Mouse (Mus musculus) testis, adult 2 months (tissue): ENCODE data around the gene Spry1.

ENCODE experiments used
- CTCF ChIP-seq: fragments of 200-500 bp; IDR thresholded peaks from 2 replicates; pipeline ENCODE4 v1.5.1; 2012; ENCODE audit warnings: low read depth, mild to moderate bottlenecking, inconsistent platforms, low read length, moderate library complexity; ENCODE audit not compliant: control insufficient read depth, insufficient read depth, insufficient replicate concordance
- POLR2A ChIP-seq: fragments of 200-500 bp; IDR thresholded peaks from 2 replicates; pipeline ENCODE4 v1.6.1; 2012; ENCODE audit warnings: low read depth, mild to moderate bottlenecking, inconsistent platforms, low read length, moderate library complexity; ENCODE audit not compliant: control insufficient read depth

DNA sequence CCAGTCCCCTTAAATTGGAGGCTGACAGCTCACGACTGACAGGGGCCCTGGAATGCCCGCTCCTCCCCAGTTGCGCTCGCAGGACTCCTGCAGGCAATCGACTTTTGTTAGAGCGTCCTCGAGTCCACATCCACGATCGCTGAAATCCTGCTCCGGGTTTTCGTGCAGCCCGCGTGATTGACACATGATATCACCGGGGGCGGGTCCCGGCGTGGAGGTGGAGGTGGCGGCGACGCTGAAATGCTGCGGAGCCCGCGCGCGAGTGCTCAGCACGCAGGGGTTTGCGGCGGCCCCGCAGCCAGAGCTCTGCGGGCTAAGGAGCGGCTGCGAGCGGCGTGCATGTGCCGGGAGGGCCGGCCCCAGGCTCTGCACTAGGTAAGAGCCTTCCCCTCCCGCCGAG, at the start of gene Spry1:
- TF ChIP-seq POLR2A (peak; percentile 38; the same call in 1 of the 2 replicates), CTCF (no peak)
